Mouse (Mus musculus): ENCODE measurements at regions not wholly inside any gene's neighbourhood (a gene's known extent, or its start where the extent isn't known, plus 50 kb on each side); places are given as distances from the start of the nearest gene placed in this dataset.

- H3K4me3 ChIP-seq (ENCODE audit: low read depth, low read length) = no peak overlapping the region
- H3K36me3 ChIP-seq (ENCODE audit: insufficient read depth, low read length) = no peaks in the 10 kb centered on the region
- DNase-seq (ENCODE audit: low spot score) (no peak), ATAC-seq (peak; percentile 25; the same call in 1 of the 2 replicates)
- TF ChIP-seq EP300 (IDR thresholded peaks at IDR 0.05) = no peak
- no peak for TF ChIP-seq CTCF (IDR thresholded peaks at IDR 0.05)
- 29% methylated on average over 11 of the region's 11 CpGs for WGBS
- H3K27me3 ChIP-seq (replicated peaks; ENCODE audit: insufficient read depth, low read length) = no peaks in the 10 kb centered on the region
- H3K4me2 ChIP-seq (replicated peaks; ENCODE audit: low read depth, low read length) = no peak overlapping the region
- H3K9ac ChIP-seq (replicated peaks; ENCODE audit: low read depth) = no peak overlapping the region
- H3K4me1 ChIP-seq (ENCODE audit: insufficient read depth, low read depth, low read length) = no peaks in the 10 kb centered on the region
- no peaks in the 10 kb centered on the region for H3K9me3 ChIP-seq (ENCODE audit: low read length)
- no peak overlapping the region for H3K27ac ChIP-seq (ENCODE audit: low read length)
Measured at GRCm38 (mm10) chr1:43882576-43882975, 50.9 kb upstream of the Tpp2 start.

- Histone ChIP-seq H3K27me3 (replicated peaks; ENCODE audit: insufficient read depth, low read length) (no peaks in the 10 kb centered on the region), H3K4me1 (ENCODE audit: insufficient read depth, low read depth, low read length) (no peaks in the 10 kb centered on the region), H3K4me2 (replicated peaks; ENCODE audit: low read depth, low read length) (no peak overlapping the region), H3K9ac (replicated peaks; ENCODE audit: low read depth) (no peak overlapping the region), H3K36me3 (ENCODE audit: insufficient read depth, low read length) (no peaks in the 10 kb centered on the region), H3K4me3 (ENCODE audit: low read depth, low read length) (no peak overlapping the region), H3K27ac (ENCODE audit: low read length) (no peak overlapping the region), H3K9me3 (ENCODE audit: low read length) (no peaks in the 10 kb centered on the region)
- ATAC-seq = no peak
- WGBS = 62% methylated on average over 3 of the region's 3 CpGs
- TF ChIP-seq EP300 (IDR thresholded peaks at IDR 0.05) (no peak), CTCF (IDR thresholded peaks at IDR 0.05) (no peak)
- DNase-seq (ENCODE audit: low spot score) = no peak
Measured at GRCm38 (mm10) chr1:43880396-43880795, 52.8 kb upstream of the Uxs1 start.

- ATAC-seq = no peak
Measured at GRCm38 (mm10) chr1:43879896-43880295, 52.3 kb upstream of the Uxs1 start.

DNA sequence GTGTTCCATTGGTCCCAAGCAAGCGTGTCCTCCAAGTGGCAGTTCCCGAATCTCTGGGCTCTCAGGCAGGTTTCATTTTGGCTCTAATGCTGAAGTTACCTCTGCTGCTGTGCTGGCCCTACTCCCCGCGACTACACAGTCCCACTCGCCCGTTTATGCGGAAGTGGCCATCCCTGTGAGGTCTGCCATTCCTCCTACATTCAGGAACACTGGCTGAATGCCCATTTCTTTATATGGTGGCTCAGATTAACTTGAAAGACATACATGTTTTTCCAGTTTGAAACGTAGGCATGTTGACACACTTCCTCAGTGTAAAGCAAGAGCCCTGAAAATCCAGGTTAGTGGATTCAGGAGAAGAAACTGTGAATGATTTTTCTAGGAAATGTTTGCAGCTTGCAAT, 51.6 kb upstream of the Uxs1 start:
- H3K9me3 ChIP-seq (ENCODE audit: low read length) = no peaks in the 10 kb centered on the region
- no peak overlapping the region for H3K27ac ChIP-seq (ENCODE audit: low read length)
- no peak overlapping the region for H3K9ac ChIP-seq (replicated peaks; ENCODE audit: low read depth)
- no peak overlapping the region for H3K4me3 ChIP-seq (ENCODE audit: low read depth, low read length)
- no peak overlapping the region for H3K4me2 ChIP-seq (replicated peaks; ENCODE audit: low read depth, low read length)
- ATAC-seq = no peak
- H3K4me1 ChIP-seq (ENCODE audit: insufficient read depth, low read depth, low read length) = no peaks in the 10 kb centered on the region
- TF ChIP-seq CTCF (IDR thresholded peaks at IDR 0.05) (no peak), EP300 (IDR thresholded peaks at IDR 0.05) (no peak)
- no peaks in the 10 kb centered on the region for H3K36me3 ChIP-seq (ENCODE audit: insufficient read depth, low read length)
- 57% methylated on average over 8 of the region's 8 CpGs for WGBS
- DNase-seq (ENCODE audit: low spot score) = peak; percentile 36
- no peaks in the 10 kb centered on the region for H3K27me3 ChIP-seq (replicated peaks; ENCODE audit: insufficient read depth, low read length)

More at GRCm38 (mm10) chr1:43879896-43880295, 52.3 kb upstream of the Uxs1 start:
- no peaks in the 10 kb centered on the region for H3K9me3 ChIP-seq (ENCODE audit: low read length)
- no peak overlapping the region for H3K4me2 ChIP-seq (replicated peaks; ENCODE audit: low read depth, low read length)
- 53% methylated on average over 4 of the region's 4 CpGs for WGBS
- H3K9ac ChIP-seq (replicated peaks; ENCODE audit: low read depth) = no peak overlapping the region
- H3K4me3 ChIP-seq (ENCODE audit: low read depth, low read length) = no peak overlapping the region
- H3K27me3 ChIP-seq (replicated peaks; ENCODE audit: insufficient read depth, low read length) = no peaks in the 10 kb centered on the region
- no peak for DNase-seq (ENCODE audit: low spot score)
- no peaks in the 10 kb centered on the region for H3K36me3 ChIP-seq (ENCODE audit: insufficient read depth, low read length)
- H3K4me1 ChIP-seq (ENCODE audit: insufficient read depth, low read depth, low read length) = no peaks in the 10 kb centered on the region
- TF ChIP-seq EP300 (IDR thresholded peaks at IDR 0.05) (no peak), CTCF (IDR thresholded peaks at IDR 0.05) (no peak)
- H3K27ac ChIP-seq (ENCODE audit: low read length) = no peak overlapping the region

DNA sequence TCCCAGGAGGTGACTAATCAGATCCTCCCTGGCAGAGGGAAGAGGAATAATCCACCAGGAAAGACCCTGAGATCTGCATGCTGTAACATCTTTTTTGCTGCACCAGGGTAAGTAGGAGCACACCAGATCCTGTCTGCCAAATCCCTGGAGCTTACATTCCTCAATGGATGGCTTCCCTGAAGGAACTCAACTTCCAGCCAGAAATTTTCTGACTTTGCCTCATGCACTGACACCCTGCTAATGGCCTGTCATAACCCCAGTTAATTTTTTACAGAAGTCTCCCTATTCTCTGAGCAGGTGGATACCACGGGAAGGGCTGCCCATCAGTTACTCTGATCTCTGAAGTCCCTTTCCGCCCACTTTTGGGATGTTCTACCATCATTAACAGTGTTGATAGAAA, 50.6 kb upstream of the Uxs1 start:
- no peak for DNase-seq (ENCODE audit: low spot score)
- TF ChIP-seq EP300 (IDR thresholded peaks at IDR 0.05) = no peak
- TF ChIP-seq CTCF (IDR thresholded peaks at IDR 0.05) = no peak
- Histone ChIP-seq H3K9me3 (ENCODE audit: low read length) (no peaks in the 10 kb centered on the region), H3K27ac (ENCODE audit: low read length) (no peak overlapping the region), H3K4me1 (ENCODE audit: insufficient read depth, low read depth, low read length) (no peaks in the 10 kb centered on the region), H3K27me3 (replicated peaks; ENCODE audit: insufficient read depth, low read length) (no peaks in the 10 kb centered on the region), H3K4me3 (ENCODE audit: low read depth, low read length) (no peak overlapping the region), H3K4me2 (replicated peaks; ENCODE audit: low read depth, low read length) (no peak overlapping the region), H3K36me3 (ENCODE audit: insufficient read depth, low read length) (no peaks in the 10 kb centered on the region), H3K9ac (replicated peaks; ENCODE audit: low read depth) (no peak overlapping the region)
- WGBS = 66% methylated on average over 2 of the region's 2 CpGs
- no peak for ATAC-seq

DNA sequence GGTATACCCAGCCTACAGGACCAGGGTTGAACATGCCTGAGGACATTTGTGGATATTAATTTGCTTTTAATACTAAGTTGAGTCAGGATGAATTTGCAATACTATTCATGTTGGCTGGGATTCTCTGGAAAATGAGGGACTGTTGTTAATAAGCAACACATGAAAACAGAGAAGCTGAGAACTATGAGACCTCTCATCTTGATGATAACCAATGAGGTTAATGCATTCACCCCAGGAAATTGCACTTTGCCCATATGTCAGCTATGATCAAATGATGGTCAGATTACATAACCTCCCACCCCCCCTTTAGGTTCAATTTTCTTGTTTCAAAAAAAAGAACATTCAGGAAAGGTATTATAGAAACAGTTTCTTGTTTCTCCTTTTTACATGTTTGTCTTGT, 50.1 kb upstream of the Uxs1 start:
- ATAC-seq (no peak), DNase-seq (ENCODE audit: low spot score) (no peak)
- Histone ChIP-seq H3K4me2 (replicated peaks; ENCODE audit: low read depth, low read length) (no peak overlapping the region), H3K36me3 (ENCODE audit: insufficient read depth, low read length) (no peaks in the 10 kb centered on the region), H3K9me3 (ENCODE audit: low read length) (no peaks in the 10 kb centered on the region), H3K27me3 (replicated peaks; ENCODE audit: insufficient read depth, low read length) (no peaks in the 10 kb centered on the region), H3K27ac (ENCODE audit: low read length) (no peak overlapping the region), H3K9ac (replicated peaks; ENCODE audit: low read depth) (no peak overlapping the region), H3K4me1 (ENCODE audit: insufficient read depth, low read depth, low read length) (no peaks in the 10 kb centered on the region), H3K4me3 (ENCODE audit: low read depth, low read length) (no peak overlapping the region)
- TF ChIP-seq CTCF (IDR thresholded peaks at IDR 0.05) (no peak), EP300 (IDR thresholded peaks at IDR 0.05) (no peak)
